16 mouse cellular contexts compared by ENCODE assay signal in genomic region chr8:118852861-118853260, GRCm38 (mm10).
"Had no signal": no experiment of that assay in that cellular context is flagged by ENCODE, and none has a peak within 500 bp of the region (broad histone marks: within the 10 kb centered on the region; RNA-seq: fewer than 3 reads in every experiment).

No protein-coding gene starts in this region.

- H3K4me1 ChIP-seq: liver, embryonic 12.5 days; megakaryocyte, embryonic 14.5 days; midbrain, embryonic 15.5 days; neural tube, embryonic 12.5 days; stomach, embryonic 15.5 days had no signal

- H3K9ac ChIP-seq: limb, embryonic 15.5 days; liver, embryonic 12.5 days; lung, embryonic 14.5 days; midbrain, embryonic 15.5 days; neural tube, embryonic 12.5 days; stomach, embryonic 15.5 days had no signal

- H3K4me2 ChIP-seq: limb, embryonic 15.5 days; liver, embryonic 12.5 days; lung, embryonic 14.5 days; midbrain, embryonic 11.5 days; midbrain, embryonic 15.5 days; neural tube, embryonic 12.5 days; stomach, embryonic 15.5 days had no signal

- DNase-seq: kidney, postnatal 14 days; lung, embryonic 14.5 days; lung, postnatal 14 days; retina, postnatal 1 day; right cerebral cortex, postnatal 4 days; thymus, adult 2 months; thymus, postnatal 25 days had no signal

- H3K27ac ChIP-seq: left cerebral cortex, adult 2 months; limb, embryonic 15.5 days; liver, embryonic 12.5 days; macrophage; midbrain, embryonic 15.5 days; neural tube, embryonic 12.5 days; stomach, embryonic 15.5 days had no signal

- H3K27me3 ChIP-seq: limb, embryonic 15.5 days; liver, embryonic 12.5 days; megakaryocyte, embryonic 14.5 days; midbrain, embryonic 15.5 days; neural tube, embryonic 12.5 days; stomach, embryonic 15.5 days had no signal

- H3K36me3 ChIP-seq: limb, embryonic 15.5 days; liver, embryonic 12.5 days; midbrain, embryonic 15.5 days; neural tube, embryonic 12.5 days; stomach, embryonic 15.5 days had no signal

- ATAC-seq: liver, embryonic 12.5 days; midbrain, embryonic 15.5 days had no signal

- H3K4me3 ChIP-seq: left cerebral cortex, adult 2 months; limb, embryonic 15.5 days; liver, embryonic 12.5 days; megakaryocyte, embryonic 14.5 days; midbrain, embryonic 15.5 days; neural tube, embryonic 12.5 days; stomach, embryonic 15.5 days had no signal

- H3K9me3 ChIP-seq: limb, embryonic 15.5 days; midbrain, embryonic 15.5 days; neural tube, embryonic 12.5 days; stomach, embryonic 15.5 days had no signal
